Mouse (Mus musculus): ENCODE data around the gene Drap1.

Gene Drap1

DNA sequence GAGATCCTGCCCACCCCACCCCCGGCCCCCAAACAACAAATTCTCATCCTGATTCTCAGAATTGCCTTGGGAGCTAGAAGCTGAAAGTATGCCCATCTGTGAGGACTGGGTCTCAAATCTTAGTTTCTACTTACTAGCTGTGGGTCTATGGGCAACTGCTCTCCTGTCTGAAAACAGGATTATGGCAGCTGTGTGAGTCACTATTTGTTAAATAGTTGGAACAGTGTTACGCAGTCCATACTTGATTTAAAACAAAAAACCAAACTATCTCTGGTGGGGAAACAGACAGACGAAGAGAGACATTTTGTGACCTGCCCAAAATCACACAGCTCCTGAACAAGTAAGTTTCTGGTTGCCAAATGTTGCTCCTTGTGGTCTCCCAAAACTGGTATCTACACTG, 24.9 kb upstream of the Drap1 start:
- no peak for DNase-seq (ENCODE audit: low spot score in 2 of 2)

DNA sequence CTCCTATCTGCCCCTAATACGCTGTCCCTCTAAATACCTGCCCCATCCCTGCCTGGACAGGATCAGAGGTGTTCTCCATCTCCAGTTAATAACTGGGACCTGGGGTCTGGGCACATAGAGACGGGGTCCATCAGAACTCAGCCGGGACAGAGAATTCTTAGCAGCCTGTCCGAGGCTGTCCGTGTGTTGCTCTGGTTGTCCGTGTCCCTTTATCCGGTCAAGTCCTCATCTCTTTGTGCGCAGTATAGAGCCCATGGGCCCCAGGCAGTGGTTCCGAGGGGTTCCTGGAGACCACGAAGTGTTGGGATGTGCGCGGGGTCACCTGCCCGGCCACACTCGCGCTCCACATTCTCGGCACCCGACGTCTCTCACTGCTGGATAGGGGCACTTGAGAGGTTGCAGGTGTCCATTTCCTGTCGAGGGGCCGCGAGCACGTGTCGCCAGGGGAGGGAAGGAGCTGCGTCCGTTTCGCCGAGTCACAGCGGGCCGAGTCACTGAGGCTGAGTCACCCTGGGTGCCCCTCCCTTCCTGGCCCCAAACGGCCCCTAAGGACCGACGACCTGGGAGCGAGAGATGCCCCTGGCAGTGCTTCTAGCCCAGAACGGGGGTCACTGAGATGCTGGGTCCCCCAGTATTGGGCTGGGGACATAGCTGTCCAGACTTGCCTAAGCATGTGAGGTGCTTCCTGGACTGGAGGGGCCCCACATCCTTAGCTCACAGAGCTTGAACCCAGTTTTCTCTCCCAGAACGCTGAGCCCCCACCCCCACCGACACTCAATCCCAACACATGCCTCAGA, 23.8 kb upstream of the Drap1 start:
- DNase-seq (ENCODE audit: low spot score in 2 of 2): no peak

DNA sequence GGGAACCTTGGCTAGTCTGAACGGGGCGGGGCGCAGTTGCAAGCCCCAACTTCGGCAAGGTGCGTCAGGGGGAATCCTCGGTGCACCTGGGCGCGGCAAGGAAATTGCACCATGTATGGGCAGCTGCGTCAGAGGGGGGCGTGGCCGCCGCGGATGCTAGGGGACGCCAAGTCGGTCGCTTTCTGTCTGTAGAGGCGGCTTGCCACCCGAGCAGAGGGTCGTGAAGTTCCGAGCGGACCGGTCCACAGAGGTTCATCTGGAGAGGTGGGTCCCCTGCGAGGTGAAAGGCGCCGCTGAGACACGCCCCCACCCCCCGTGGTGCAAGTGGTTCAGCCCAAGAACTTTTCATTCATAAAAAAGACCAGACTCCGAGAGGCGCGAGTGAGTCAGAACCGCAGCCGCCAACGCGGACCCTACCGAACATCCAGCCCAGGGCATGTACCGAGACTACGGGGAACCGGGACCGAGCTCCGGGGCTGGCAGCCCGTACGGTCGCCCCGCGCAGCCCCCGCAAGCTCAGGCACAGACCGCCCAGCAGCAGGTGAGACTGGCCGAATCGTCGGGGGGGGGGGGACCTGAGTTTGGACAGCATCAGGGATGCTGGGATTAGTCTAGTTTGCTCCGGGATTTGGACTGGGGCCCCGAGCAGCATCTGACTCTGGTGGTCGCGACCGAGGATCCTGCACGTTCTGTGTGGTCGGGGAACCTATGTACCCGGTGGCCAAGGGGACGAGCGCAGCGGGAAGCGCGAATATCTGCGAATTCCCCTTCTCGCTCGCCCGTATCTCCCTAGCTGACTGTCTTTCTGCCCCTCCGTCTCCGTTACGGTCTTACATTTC, 23.0 kb upstream of the Drap1 start, which contains the start of gene Fosl1:
Fosl1 (plus strand) TSS at position 33 of the 839 bp plus-strand sequence.
- peak; percentile 74 to 80 for DNase-seq (ENCODE audit: low spot score in 2 of 2)

DNA sequence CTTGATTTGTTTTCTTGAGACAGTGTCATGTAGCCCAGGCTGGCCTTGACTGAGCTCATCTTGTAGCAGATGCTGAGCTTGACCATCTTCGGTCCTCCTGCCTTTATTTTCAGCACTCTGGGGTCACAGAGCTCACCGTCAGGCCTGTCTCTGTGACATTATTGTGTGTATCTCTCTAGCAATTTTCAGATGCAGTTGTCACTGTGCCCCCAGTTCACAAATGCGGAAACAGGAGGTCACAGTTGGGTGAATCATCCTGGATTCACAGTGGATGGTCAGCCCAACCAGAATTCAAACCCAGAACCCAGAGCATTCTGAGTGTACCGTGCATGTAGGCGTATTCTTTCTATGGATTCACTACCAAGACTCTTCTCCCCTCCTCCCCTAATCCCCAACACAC, 21.0 kb upstream of the Drap1 start:
- DNase-seq (ENCODE audit: low spot score in 2 of 2): no peak

DNA sequence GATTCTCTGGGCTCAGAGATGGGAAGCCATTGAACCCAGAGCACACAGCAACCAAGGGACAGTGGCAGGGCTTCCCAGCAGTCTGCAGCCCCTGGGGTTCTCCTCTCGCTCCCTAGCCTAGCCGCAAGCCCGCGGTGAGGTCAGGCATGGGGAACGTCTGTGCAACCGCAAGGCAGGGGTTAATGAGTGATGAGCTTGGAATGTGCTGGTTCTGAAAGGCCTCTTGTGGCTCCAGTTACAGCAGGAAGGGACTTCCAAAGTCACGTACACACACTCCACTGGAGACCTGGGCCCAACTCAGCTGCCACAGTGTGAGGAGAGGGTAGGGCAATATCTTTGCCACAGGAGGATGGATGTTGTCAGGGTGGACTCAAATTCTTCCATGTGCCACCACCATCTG, 20.2 kb upstream of the Drap1 start:
- DNase-seq (ENCODE audit: low spot score in 2 of 2): no peak

DNA sequence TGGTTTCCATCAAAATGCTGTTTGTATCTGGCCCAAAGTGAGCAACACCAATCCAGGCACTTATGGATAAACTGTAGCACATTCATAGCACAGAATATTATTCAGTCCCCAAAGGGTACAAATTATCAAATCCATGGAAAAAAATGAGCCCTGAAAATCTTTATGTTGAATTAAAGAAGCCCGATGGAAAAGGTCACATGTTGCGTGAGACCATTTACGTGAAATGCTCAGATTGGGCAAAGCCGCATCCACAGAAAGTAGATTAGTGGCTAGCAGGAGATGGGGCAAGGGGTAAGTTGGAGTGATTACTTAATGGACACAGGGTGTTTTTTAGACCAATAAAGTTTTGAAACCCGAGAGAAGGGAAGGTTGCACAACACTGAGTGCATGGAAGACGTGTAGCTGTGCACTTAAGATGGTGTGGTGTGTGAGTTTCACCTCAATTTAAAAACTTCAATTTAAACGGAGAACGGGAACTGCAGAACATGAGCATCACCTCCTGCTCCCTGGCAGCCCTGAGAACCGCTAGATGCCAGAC, 19.7 kb upstream of the Drap1 start:
- no peak for DNase-seq (ENCODE audit: low spot score in 2 of 2)

DNA sequence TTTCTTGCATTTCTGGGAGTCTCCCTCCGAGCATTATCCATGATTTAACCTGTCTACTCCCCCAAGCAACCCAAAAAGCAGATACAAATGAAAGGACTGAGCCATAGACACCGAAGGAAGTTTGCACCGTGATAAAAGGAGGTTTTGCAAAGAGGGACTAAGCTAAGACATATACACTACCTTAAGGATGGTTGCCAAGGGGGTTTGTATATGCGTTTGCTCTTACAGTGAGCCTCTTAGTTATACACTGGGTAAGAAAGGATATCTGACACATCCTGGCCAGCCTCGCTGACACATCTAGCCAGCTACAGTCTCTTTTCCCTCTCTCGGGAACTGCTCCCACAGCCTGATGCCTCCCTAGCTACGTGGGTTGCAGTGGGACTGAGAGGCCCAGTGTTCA, 9.2 kb upstream of the Drap1 start:
- no peak for DNase-seq (ENCODE audit: low spot score in 2 of 2)

DNA sequence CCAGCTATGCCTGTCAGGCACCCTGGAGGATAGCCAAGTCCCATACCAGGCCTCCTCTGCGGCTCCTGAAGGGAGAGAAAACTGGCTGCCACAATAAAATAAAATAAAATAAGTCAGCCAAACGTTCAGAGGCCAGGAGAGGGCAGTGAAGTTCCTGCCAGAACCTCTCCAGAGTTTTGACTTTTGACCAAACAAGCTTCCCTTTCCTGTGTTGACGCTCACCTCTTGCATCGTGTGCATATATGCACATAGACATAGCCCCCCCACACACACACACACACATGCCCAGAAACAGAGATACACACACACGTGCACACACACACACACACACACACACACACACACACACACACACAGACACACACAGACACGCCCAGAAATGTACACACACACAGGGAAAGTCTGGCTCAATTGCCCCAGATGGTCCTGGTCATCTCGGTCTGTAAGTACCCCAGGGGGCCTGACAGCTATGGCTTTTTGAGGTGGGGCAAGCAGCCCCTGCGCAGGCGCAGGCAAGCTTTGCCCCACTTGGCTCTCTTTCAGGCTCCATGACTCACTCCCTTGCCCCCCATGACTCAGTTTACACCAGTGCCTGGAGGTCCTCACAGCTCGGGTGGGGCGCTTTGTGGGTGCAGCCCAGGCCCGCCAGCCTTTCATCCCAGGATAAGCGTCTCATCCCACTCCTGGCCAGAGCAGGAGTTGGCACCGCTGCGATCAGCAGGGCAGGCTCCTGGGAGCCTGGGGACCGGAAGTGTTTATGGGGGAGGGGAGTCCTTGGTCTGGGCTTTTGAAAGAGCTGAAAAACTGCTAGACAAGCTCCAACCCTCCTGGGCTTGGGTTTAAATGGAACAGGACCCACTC, 8.4 kb upstream of the Drap1 start:
- DNase-seq (ENCODE audit: low spot score in 2 of 2): no peak

DNA sequence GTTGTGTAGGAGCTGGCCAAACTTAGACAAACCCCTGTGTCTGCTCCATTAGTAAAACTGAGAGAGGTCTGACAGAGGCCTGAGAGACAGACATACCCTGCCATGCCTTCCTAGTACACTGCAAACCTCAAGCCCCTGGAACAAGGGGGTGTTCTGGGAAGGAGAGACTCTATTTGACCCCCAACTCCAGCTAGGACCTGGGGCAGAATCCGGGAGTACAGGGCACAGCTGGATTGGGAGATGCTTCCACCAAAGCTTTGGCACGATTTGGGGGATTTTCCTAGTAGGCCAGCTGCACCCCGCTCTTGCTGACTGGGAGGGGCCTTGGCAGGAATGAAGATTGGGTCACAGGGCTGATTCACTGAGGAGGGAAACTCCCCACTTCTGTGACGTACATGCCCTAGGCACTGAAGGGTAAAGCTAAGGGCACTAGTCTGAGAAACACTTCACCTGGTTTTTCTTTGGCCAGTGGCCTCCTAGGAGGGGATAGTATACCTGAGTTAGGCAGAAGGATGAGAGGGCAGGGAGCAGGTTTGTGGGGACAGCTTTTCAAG, 7.2 kb upstream of the Drap1 start:
- DNase-seq (ENCODE audit: low spot score in 2 of 2): no peak

DNA sequence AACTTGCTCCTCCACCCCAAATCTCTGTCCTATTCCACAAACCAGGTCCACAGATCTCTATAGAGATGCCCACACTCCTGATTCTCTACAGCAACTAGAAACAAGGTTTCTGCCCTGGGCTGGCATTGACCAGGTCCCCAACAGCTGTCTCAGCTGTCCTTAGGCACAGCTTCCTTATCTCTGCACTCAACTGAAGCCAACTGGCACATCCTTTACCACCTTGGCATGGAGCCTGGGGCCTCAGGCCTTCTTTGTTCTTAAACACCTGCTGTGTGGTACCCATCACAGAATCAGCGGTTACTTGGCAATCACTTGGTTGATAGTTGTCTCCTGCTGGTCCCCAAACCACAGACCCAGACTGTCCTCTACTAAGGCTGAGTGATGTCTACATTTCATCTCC, 5.6 kb upstream of the Drap1 start:
- DNase-seq (ENCODE audit: low spot score in 2 of 2): no peak

DNA sequence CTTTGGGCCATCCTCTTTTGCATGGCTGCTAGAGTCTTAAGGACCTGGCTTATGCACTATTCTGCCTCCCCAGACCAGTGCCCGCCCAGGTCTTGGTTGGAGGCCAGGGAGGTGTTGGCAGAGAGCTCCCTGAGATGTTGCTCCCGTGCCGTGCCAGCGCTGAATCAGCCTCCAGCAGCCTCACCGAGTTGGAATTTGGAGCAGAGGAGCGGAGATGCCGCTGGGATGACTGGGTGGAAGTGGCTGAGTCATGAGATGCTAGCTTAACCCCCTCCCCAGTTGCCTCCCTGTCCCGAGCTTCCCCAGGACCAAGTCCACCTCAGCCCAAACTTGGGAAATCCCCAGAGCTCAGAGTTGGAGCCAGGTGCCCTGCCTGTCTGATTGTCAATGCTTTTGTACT, 5.0 kb upstream of the Drap1 start:
- DNase-seq (ENCODE audit: low spot score in 2 of 2): no peak

DNA sequence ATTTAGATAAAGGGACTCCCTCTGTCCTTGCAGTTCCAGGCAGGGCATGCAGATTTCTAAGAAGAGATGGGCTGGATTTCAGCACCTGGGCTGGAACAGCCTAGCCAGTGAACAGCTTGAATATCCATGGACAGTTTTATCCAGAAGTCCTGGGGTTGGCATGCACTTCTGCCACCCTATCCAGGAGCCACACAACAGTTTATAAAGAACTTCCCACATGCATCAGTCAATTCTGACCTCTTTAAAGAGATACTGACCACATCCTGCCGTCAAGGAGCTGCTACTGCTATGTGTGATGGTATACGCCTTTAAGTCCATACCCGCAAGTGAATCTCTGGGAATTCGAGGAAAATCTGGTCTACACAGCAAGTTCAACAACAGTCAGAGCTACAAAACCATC, 4.4 kb upstream of the Drap1 start:
- DNase-seq (ENCODE audit: low spot score in 2 of 2): no peak

DNA sequence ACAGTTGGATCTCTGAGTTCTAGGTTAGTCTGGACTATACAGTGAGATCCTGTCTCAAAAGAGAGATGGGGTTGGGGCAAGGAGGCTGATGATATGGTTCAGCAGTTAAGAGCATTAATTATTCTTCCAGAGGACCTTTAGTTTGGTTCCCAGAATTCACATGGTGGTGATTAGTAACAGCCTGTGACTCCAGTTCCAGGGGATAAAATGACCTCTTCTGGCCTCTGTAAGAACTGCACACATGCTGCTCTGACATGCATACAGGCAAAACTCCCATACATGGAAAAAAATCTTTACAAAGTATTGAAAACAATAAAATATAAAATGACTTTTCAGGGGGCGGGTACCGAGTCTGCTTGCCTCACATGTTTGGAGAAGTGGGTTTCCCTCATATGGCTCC, 3.3 kb upstream of the Drap1 start:
- no peak for DNase-seq (ENCODE audit: low spot score in 2 of 2)

DNA sequence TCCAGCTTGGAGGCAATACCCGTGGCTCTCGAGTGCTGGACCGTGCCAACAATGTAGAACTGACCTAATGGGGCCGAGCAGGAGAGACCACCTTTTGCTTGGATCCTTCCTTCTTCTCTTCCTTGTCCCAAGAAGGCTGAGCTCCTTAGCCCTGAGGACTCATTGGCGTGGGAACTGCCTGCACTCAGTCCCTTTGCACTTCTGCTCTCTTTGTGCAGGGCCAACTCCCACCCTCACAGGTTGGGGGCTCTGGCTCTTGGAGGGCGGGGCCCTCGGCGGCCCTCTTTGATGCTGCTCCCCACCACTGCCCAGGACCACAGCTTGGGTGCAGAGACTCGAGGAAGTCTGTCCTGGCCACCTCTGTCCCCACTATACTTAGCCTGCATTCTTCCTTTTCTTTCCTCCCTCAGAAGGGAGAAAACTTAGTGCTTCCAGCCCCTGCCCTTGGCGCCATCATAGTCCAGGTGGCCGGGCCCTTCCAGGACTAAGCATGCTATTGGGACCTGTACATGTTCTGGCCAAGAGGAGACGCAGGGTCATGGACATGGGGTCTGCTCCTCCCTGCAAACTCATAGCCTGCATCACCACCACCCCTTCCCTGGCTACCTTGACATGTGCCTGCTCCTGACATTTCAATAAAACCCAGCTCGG, 2.0 kb upstream of the Drap1 start:
- DNase-seq (ENCODE audit: low spot score in 2 of 2): no peak

DNA sequence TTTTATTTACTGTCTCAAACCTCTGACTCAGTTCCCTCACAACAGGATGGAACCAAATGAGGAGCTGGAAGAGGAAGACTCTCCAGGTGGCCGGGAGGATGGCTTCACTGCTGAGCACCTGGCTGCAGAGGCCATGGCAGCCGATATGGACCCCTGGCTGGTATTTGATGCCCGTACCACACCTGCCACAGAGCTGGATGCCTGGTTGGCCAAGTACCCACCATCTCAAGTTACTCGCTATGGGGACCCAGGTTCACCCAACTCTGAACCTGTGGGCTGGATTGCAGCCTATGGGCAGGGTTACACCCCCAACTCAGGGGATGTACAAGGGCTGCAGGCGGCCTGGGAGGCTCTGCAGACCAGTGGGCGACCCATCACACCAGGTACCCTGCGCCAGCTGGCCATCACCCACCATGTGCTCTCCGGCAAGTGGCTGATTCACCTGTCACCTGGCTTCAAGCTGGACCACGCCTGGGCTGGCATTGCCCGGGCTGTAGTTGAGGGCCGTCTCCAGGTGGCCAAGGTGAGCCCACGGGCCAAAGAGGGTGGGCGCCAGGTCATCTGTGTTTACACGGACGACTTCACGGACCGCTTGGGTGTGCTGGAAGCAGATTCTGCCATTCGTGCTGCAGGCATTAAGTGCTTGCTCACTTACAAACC, 1.3 kb upstream of the Drap1 start:
- no peak for DNase-seq (ENCODE audit: low spot score in 2 of 2)

DNA sequence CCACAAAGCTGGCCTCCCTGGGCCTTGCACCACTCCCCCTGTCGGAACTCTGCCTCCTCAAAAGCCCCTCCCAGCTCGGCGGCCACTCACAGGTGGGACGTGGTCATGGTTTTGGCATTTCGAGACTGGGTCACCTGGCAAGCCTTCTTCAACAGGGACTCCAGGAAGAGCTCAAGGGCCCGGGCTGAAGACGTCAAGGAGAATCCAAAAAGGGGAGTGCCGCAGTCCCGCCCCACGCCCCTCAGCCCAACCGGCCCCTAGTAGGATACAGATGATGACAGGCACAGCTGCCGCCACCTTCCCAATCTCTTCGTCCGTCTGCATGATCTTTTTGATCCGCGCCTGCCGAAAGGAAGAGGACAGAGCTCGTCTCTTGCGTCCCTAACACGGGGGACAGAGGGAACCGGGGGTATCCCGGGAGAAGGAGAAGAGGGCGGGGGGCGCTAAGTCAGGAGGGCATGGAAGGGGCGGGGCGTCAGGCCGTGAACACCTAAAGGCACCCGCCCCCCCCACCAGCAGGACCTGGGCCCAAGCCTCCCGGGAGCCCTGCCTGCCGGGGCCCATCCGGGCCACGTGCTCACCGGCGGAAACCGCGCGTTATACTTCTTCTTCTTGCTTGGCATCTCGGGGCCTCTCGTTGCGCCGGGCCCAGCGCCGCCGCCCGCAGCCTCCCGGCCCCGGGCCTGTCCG, 542 bp downstream of the Drap1 start:
- DNase-seq (ENCODE audit: low spot score in 2 of 2): peak in 1 of 2 experiments; percentile 71

DNA sequence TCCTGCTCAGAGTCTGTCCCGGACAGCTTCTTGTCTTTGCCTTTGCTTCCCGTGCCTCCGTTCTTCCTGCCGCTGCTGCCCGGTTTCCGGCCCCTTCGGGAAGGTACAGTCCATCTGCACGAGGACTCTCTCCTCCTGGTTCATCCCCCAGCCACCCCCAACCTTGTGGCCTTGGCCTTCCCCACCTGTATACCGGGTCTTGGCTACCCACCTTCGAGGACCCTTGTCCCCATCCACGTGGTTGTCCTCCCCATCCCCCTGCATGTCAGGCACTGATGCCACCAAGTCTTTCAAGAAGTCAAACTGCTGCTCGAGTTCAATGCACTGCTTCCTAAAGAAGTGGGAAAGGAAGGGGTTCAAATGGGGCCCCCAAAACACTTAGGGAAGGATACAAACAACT, 1.2 kb downstream of the Drap1 start:
- no peak for DNase-seq (ENCODE audit: low spot score in 2 of 2)

DNA sequence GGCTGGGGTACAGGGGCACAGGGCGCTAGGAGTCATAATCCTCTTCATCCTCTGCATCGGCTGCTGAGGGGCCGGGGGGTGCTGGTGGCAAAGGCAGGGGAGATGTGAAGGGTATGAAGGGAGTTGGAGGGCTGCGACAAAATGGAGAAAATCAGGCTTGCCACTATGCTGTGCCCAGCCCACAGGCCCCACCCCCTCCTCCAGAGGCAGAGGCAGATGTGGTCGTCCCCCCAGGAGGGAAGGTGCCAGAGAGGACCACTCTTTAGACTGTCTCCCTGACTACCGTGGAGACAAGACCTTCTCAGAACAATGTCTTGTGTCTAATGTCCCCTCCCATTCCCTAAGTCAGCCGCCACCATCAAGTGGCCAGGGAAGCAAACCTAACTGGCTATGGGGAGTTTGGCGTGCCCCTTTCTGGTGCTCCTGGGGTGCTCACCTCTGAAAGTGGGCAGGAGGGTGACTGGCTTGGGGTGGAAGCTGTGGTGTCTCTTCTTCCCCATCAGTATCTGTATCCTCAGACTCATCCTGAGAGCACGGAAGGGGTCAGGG, 1.8 kb downstream of the Drap1 start:
- no peak for DNase-seq (ENCODE audit: low spot score in 2 of 2)

DNA sequence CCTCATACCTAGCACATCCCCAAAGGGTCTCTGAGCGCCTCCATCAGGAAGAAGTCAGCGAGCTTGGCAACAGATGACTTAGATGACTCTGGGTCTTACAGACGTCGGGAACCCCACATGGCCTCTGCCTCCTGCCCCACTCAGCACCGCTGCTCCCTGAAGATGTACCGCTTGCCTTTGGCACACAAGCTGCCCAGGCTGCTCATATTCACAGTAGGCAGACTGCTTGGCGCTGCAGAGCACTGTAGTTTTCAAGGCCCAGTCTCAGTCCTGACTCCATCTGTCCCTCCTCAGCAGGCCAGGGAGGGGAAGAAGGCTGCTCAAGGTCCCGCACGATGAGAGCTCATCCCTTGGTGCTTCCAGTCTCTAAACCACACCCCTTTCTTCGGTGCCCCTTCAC, 2.5 kb downstream of the Drap1 start:
- no peak for DNase-seq (ENCODE audit: low spot score in 2 of 2)

DNA sequence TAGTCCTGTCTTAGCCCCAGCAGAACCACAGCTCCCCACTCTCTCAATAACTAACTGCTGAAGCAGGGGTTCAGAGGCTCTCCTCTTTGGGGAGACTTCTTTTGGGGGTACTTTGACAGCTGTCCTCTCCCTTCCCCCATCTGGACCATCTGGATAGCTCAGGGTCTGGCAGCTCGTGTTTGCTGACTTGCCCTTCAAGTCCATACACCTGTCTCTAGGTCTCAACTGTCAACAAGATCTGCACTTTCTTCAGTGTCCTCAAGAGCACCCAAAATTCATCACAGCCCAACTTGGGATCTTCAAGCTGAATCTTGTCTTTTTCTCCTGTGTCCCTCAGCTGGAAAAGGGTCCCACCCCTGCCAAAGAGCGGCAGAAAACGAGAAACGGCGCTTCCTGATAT, 3.0 kb downstream of the Drap1 start:
- no peak for DNase-seq (ENCODE audit: low spot score in 2 of 2)

Data from right cerebral cortex, adult 2 months (tissue).